In genomic region chr4:148675043-148675442, GRCm38 (mm10) we compare ENCODE assay signal across 18 mouse cellular contexts. TPM values are rescaled to one million over a fixed set of nuclear protein-coding genes. Genes with fewer than 3 reads are reported as not detected.
A peak's percentile ranks its signal among the peaks of the same experiment; 100 is the strongest.
DNase-seq lines count a peak whose midpoint lies in the region; ATAC-seq lines count a peak whose summit lies in the region.
"Had no signal": no experiment of that assay in that cellular context is flagged by ENCODE, and none has a peak within 500 bp of the region (broad histone marks: within the 10 kb centered on the region; RNA-seq: fewer than 3 reads in every experiment).

No protein-coding gene starts in this region.

- peaks cover 26% of the 10 kb centered on the region for H3K4me1 ChIP-seq in kidney, embryonic 14.5 days (ENCODE audit: control insufficient read depth, insufficient read depth, low read length)
- H3K4me1 ChIP-seq in limb, embryonic 10.5 days = peaks cover 48% of the 10 kb centered on the region
- peaks cover 12% of the 10 kb centered on the region for H3K4me1 ChIP-seq in midbrain, embryonic 15.5 days

- H3K4me3 ChIP-seq in kidney, embryonic 14.5 days (ENCODE audit: low read length) = no peak overlapping the region
- no peak overlapping the region for H3K4me3 ChIP-seq in limb, embryonic 10.5 days
- no peak overlapping the region for H3K4me3 ChIP-seq in midbrain, embryonic 15.5 days
- H3K4me3 ChIP-seq: embryonic facial prominence, embryonic 12.5 days; layer of hippocampus, adult 2 months had no signal

- H3K9me3 ChIP-seq in kidney, embryonic 14.5 days (ENCODE audit: control insufficient read depth, low read length) = no peaks in the 10 kb centered on the region
- H3K9me3 ChIP-seq in limb, embryonic 10.5 days (replicated peaks) = no peaks in the 10 kb centered on the region
- no peaks in the 10 kb centered on the region for H3K9me3 ChIP-seq in midbrain, embryonic 15.5 days
- H3K9me3 ChIP-seq: embryonic facial prominence, embryonic 12.5 days had no signal

- H3K27ac ChIP-seq in kidney, embryonic 14.5 days (ENCODE audit: low read depth, low read length) = peak overlapping the region; percentile 48; the same call in 1 of the 2 replicates
- 0 out of 2 replicates have a peak overlapping the region, but pooled peaks have one; percentile 32 for H3K27ac ChIP-seq in limb, embryonic 10.5 days
- H3K27ac ChIP-seq in midbrain, embryonic 15.5 days = no peak overlapping the region
- H3K27ac ChIP-seq: embryonic facial prominence, embryonic 12.5 days; layer of hippocampus, adult 2 months had no signal

- DNase-seq in kidney, adult 8-10 months = no peak
- peak; percentile 13 for DNase-seq in 416B (ENCODE audit: low read depth)
- DNase-seq in B cell, adult 2 months = peak; percentile 52 to 56
- DNase-seq in limb, embryonic 10.5 days (ENCODE audit: low spot score) = no peak
- no peak for DNase-seq in lung, adult 18-20 months
- DNase-seq: cerebellum, adult 18-20 months; gastrocnemius, postnatal 25 days; liver, postnatal 0 days; midbrain, embryonic 14.5 days had no signal

- 28% methylated on average over 7 of the region's 7 CpGs for WGBS in kidney, embryonic 14.5 days
- WGBS in limb, embryonic 10.5 days = 33% methylated on average over 7 of the region's 7 CpGs
- WGBS in midbrain, embryonic 15.5 days = 50% methylated on average over 7 of the region's 7 CpGs

- H3K36me3 ChIP-seq in kidney, embryonic 14.5 days (ENCODE audit: control insufficient read depth, insufficient read depth, low read length) = no peaks in the 10 kb centered on the region
- no peaks in the 10 kb centered on the region for H3K36me3 ChIP-seq in limb, embryonic 10.5 days
- H3K36me3 ChIP-seq in midbrain, embryonic 15.5 days (replicated peaks) = no peaks in the 10 kb centered on the region
- H3K36me3 ChIP-seq: embryonic facial prominence, embryonic 12.5 days had no signal

- H3K27me3 ChIP-seq in kidney, embryonic 14.5 days (ENCODE audit: control insufficient read depth, insufficient read depth, low read length) = no peaks in the 10 kb centered on the region
- peaks cover 14% of the 10 kb centered on the region; the same call in 1 of the 2 replicates for H3K27me3 ChIP-seq in limb, embryonic 10.5 days (ENCODE audit: low read depth, poor library complexity, severe bottlenecking)
- no peaks in the 10 kb centered on the region for H3K27me3 ChIP-seq in midbrain, embryonic 15.5 days (replicated peaks)
- H3K27me3 ChIP-seq: Patski had no signal

- H3K9ac ChIP-seq in kidney, embryonic 14.5 days (ENCODE audit: low read depth, low read length) = no peak overlapping the region
- H3K9ac ChIP-seq in midbrain, embryonic 15.5 days = no peak overlapping the region
- H3K9ac ChIP-seq: embryonic facial prominence, embryonic 12.5 days; liver, postnatal 0 days had no signal

- ATAC-seq in kidney, embryonic 14.5 days (ENCODE audit: low FRiP score, low TSS enrichment) = no peak
- no peak for ATAC-seq in midbrain, embryonic 15.5 days (replicated peaks)
- ATAC-seq: liver, postnatal 0 days; Patski had no signal

- no peak overlapping the region for H3K4me2 ChIP-seq in kidney, embryonic 14.5 days (replicated peaks; ENCODE audit: low read depth, low read length)
- H3K4me2 ChIP-seq in midbrain, embryonic 15.5 days = no peak overlapping the region
- H3K4me2 ChIP-seq: embryonic facial prominence, embryonic 12.5 days had no signal

RNA-seq across cellular contexts. Expression of gene Gm572, which starts 31.9 kb away (rescaled TPM):
- polyA plus RNA-seq in kidney, embryonic 14.5 days (2014; fragmentation: Nextera tagmentation; extraction: Ambion mirVana) = not detected in 2 replicates
- not detected in 2 replicates for polyA plus RNA-seq in limb, embryonic 10.5 days (2016; fragmentation: Nextera tagmentation; extraction: Ambion mirVana)
- not detected in 2 replicates for polyA plus RNA-seq in midbrain, embryonic 15.5 days (2015; fragmentation: Nextera tagmentation; extraction: Ambion mirVana)
- polyA plus RNA-seq: embryonic facial prominence, embryonic 12.5 days; hindbrain, embryonic 11.5 days; intestine, embryonic 14.5 days; liver, postnatal 0 days; macrophage; midbrain, embryonic 14.5 days; neural tube, embryonic 11.5 days; Patski had no signal

RNA-seq across cellular contexts. Expression of gene Tardbp, which starts 48.2 kb away (rescaled TPM):
- 183 TPM in 2 replicates for polyA plus RNA-seq in kidney, embryonic 14.5 days (2014; fragmentation: Nextera tagmentation; extraction: Ambion mirVana)
- 446 and 455 TPM in 2 replicates for polyA plus RNA-seq in limb, embryonic 10.5 days (2016; fragmentation: Nextera tagmentation; extraction: Ambion mirVana)
- polyA plus RNA-seq in midbrain, embryonic 15.5 days (2015; fragmentation: Nextera tagmentation; extraction: Ambion mirVana) = 182 and 185 TPM in 2 replicates

Comparison
In these comparisons a context has a peak if more than half of its experiments do, and no peak if none do; other contexts are left out.
1. DNase-seq: peak in 416B (single experiment) and B cell, adult 2 months (2 of 2); none in kidney, adult 8-10 months (0 of 2), limb, embryonic 10.5 days (single experiment) and lung, adult 18-20 months (0 of 2).